Mouse (Mus musculus) ES-E14 (cell line): Measurements from ENCODE around the gene Gm7903.
"Not testable (repeated sequence)": the region's sequence is repeated elsewhere in the genome, so short reads cannot be mapped to it uniquely, and the experiment has no call there.

ENCODE experiments used
- HCFC1 ChIP-seq: IDR thresholded peaks from 2 replicates; pipeline ENCODE4 v1.6.1; 2012; ENCODE audit warnings: low read length, inconsistent platforms, borderline replicate concordance; ENCODE audit not compliant: insufficient read depth
- MAFK ChIP-seq: IDR thresholded peaks from 2 replicates; pipeline ENCODE4 v1.6.1; 2014; ENCODE audit warnings: mild to moderate bottlenecking, low read depth, low read length, inconsistent platforms; ENCODE audit not compliant: insufficient read depth

DNA sequence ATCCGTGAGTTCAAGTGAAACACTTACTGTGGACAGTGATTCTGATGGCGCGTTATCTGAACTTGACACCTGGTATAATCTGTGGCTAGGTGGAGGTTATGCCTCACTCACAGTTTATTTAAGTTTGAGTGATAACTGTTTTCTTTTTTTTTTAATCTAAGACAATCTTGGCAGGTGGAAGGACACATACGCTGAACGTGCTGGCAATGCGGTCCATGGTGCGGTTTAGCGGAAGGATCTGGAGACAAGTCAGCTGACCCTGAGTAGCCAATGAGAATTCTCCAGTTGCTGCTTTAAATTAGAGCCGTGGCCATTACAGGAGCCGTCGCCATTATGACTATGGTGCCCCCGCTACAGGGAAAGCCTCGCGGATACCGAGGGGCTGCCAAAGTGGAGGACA, at the start of gene Gm7903:
- not testable (repeated sequence) for TF ChIP-seq HCFC1, MAFK
